Mouse (Mus musculus): ENCODE measurements around the gene Clca2. TPM values are rescaled to one million over a fixed set of nuclear protein-coding genes. Genes with fewer than 3 reads are reported as not detected.

Clca2 gene
- polyA plus RNA-seq, 1 experiment: not detected

- Histone ChIP-seq H3K4me3 (replicated peaks) (no peak overlapping the region), H3K4me1 (ENCODE audit: control insufficient read depth) (no peaks in the 10 kb centered on the region), H3K27me3 (ENCODE audit: control insufficient read depth) (no peaks in the 10 kb centered on the region), H3K36me3 (ENCODE audit: control insufficient read depth) (no peaks in the 10 kb centered on the region), H3K9me3 (ENCODE audit: control insufficient read depth, low read length) (no peaks in the 10 kb centered on the region)
- TF ChIP-seq GATA1 (IDR thresholded peaks at IDR 0.05; ENCODE audit: low read length) (no peak), TAL1 (IDR thresholded peaks at IDR 0.05; ENCODE audit: low read length) (no peak)
Measured at GRCm38 (mm10) chr3:145049820-145050219, 49.4 kb downstream of the Clca2 start.

GRCm38 (mm10) chr3:145038813-145039212 is 60.4 kb downstream of the Clca2 start:
- Histone ChIP-seq H3K27me3 (ENCODE audit: control insufficient read depth) (no peaks in the 10 kb centered on the region), H3K9me3 (ENCODE audit: control insufficient read depth, low read length) (no peaks in the 10 kb centered on the region), H3K4me3 (replicated peaks) (no peak overlapping the region), H3K4me1 (ENCODE audit: control insufficient read depth) (no peaks in the 10 kb centered on the region), H3K36me3 (ENCODE audit: control insufficient read depth) (no peaks in the 10 kb centered on the region)
- TF ChIP-seq TAL1 (IDR thresholded peaks at IDR 0.05; ENCODE audit: low read length) (no peak), GATA1 (IDR thresholded peaks at IDR 0.05; ENCODE audit: low read length) (no peak)

GRCm38 (mm10) chr3:145032676-145033075 is 66.6 kb downstream of the Clca2 start, which contains the start of gene Clca1:
Clca1 (minus strand) TSS chr3:145032776.
- TF ChIP-seq TAL1 (IDR thresholded peaks at IDR 0.05; ENCODE audit: low read length) (no peak), GATA1 (IDR thresholded peaks at IDR 0.05; ENCODE audit: low read length) (no peak)
- no peaks in the 10 kb centered on the region for H3K9me3 ChIP-seq (ENCODE audit: control insufficient read depth, low read length)
- no peaks in the 10 kb centered on the region for H3K4me1 ChIP-seq (ENCODE audit: control insufficient read depth)
- H3K4me3 ChIP-seq (replicated peaks): no peak within 1 kb of the TSS
- no peaks in the 10 kb centered on the region for H3K27me3 ChIP-seq (ENCODE audit: control insufficient read depth)
- H3K36me3 ChIP-seq (ENCODE audit: control insufficient read depth): no peaks in the 10 kb centered on the region

- no peaks in the 10 kb centered on the region for H3K9me3 ChIP-seq (ENCODE audit: control insufficient read depth, low read length)
- no peak for TF ChIP-seq GATA1 (IDR thresholded peaks at IDR 0.05; ENCODE audit: low read length)
- no peak for TF ChIP-seq TAL1 (IDR thresholded peaks at IDR 0.05; ENCODE audit: low read length)
- no peak overlapping the region for H3K4me3 ChIP-seq (replicated peaks)
- no peaks in the 10 kb centered on the region for H3K27me3 ChIP-seq (ENCODE audit: control insufficient read depth)
- no peaks in the 10 kb centered on the region for H3K36me3 ChIP-seq (ENCODE audit: control insufficient read depth)
- H3K4me1 ChIP-seq (ENCODE audit: control insufficient read depth): no peaks in the 10 kb centered on the region
Measured at GRCm38 (mm10) chr3:145028036-145028435, 71.2 kb downstream of the Clca2 start.

GRCm38 (mm10) chr3:145026750-145027149 is 72.5 kb downstream of the Clca2 start:
- no peaks in the 10 kb centered on the region for H3K27me3 ChIP-seq (ENCODE audit: control insufficient read depth)
- no peaks in the 10 kb centered on the region for H3K36me3 ChIP-seq (ENCODE audit: control insufficient read depth)
- no peak overlapping the region for H3K4me3 ChIP-seq (replicated peaks)
- no peaks in the 10 kb centered on the region for H3K4me1 ChIP-seq (ENCODE audit: control insufficient read depth)
- TF ChIP-seq TAL1 (IDR thresholded peaks at IDR 0.05; ENCODE audit: low read length) (no peak), GATA1 (IDR thresholded peaks at IDR 0.05; ENCODE audit: low read length) (no peak)
- no peaks in the 10 kb centered on the region for H3K9me3 ChIP-seq (ENCODE audit: control insufficient read depth, low read length)

Other genes starting within 250 kb of the Clca2 start
- not detected in 2 replicates for gene Clca4b, start 166.9 kb downstream of the Clca2 start, polyA plus RNA-seq (2012)
- not detected in 2 replicates for gene Clca4a, start 124.4 kb downstream of the Clca2 start, polyA plus RNA-seq (2012)
- not detected in 2 replicates for gene Clca1, start 66.7 kb downstream of the Clca2 start, polyA plus RNA-seq (2012)
- 0.08 and 0.21 TPM in 2 replicates for gene Odf2l, start 19.1 kb upstream of the Clca2 start, polyA plus RNA-seq (2012)
- not detected in 2 replicates for gene Col24a1, start 193.0 kb upstream of the Clca2 start, polyA plus RNA-seq (2012)